In the genomic region with DNA sequence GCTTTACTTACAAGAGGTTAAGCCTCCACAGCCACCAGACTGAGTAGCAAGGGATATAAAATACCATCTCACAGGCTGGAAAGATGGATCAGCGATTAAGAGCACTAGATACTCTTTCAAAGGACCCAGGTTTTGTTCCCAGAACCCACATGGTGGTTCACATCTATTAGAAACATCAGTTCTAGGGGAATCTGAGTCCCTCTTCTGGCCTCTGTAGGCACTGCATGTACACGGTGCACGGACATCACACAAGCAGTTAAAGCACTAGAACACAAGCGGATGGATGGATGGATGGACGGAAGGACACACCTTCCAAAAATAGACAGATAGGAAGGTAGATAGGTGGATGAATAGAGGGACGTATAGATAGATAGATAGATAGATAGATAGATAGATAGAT, we compare ENCODE assay signal across 17 mouse cellular contexts. TPM values are rescaled to one million over a fixed set of nuclear protein-coding genes. Genes with fewer than 3 reads are reported as not detected.
A peak's percentile ranks its signal among the peaks of the same experiment; 100 is the strongest.
DNase-seq lines count a peak whose midpoint lies in the region; TF ChIP-seq lines count a peak whose summit lies in the region.
"Had no signal": no experiment of that assay in that cellular context is flagged by ENCODE, and none has a peak within 500 bp of the region (broad histone marks: within the 10 kb centered on the region; RNA-seq: fewer than 3 reads in every experiment).

No protein-coding gene starts in this region.

- no peak for TF ChIP-seq POLR2A in thymus, adult 2 months (IDR thresholded peaks at IDR 0.05; ENCODE audit: control insufficient read depth, extremely low read depth, insufficient read depth, low read length, poor library complexity)

- no peaks in the 10 kb centered on the region for H3K27me3 ChIP-seq in thymus, adult 2 months (ENCODE audit: control insufficient read depth, insufficient read depth, low read length)
- H3K27me3 ChIP-seq: hindbrain, embryonic 15.5 days; limb, embryonic 15.5 days had no signal

- peaks cover 11% of the 10 kb centered on the region; the same call in 1 of the 2 replicates for H3K36me3 ChIP-seq in thymus, adult 2 months (ENCODE audit: control insufficient read depth, insufficient read depth, low read length)

- WGBS in thymus, adult 2 months, result 98% methylated on average over 6 of the region's 6 CpGs

- H3K4me1 ChIP-seq in thymus, adult 2 months (replicated peaks; ENCODE audit: control insufficient read depth, insufficient read depth, low read length), result no peaks in the 10 kb centered on the region
- H3K4me1 ChIP-seq: hindbrain, embryonic 15.5 days; limb, embryonic 15.5 days had no signal

- H3K27ac ChIP-seq in left cerebral cortex, adult 2 months, result no peak overlapping the region
- H3K27ac ChIP-seq in thymus, adult 2 months (ENCODE audit: control insufficient read depth, insufficient read depth, low read length), result no peak overlapping the region
- H3K27ac ChIP-seq: hindbrain, embryonic 15.5 days; limb, embryonic 15.5 days had no signal

- no peak for DNase-seq in left cerebral cortex, adult 2 months (ENCODE audit: extremely low spot score in 1 of 2, low spot score in 2 of 2)
- no peak for DNase-seq in left cerebral cortex, adult 18-20 months (ENCODE audit: low spot score in 2 of 2)
- peak; percentile 33 for DNase-seq in thymus, postnatal 4 days
- no peak for DNase-seq in thymus, adult 2 months
- DNase-seq in NIH3T3 (ENCODE audit: low read depth), result peak; percentile 6
- no peak for DNase-seq in urinary bladder, adult 18-20 months (ENCODE audit: low spot score in 2 of 2)
- no peak for DNase-seq in layer of hippocampus, adult 9-11 months
- DNase-seq: cerebellum, postnatal 14 days; gastrocnemius, postnatal 10 days; heart, postnatal 14 days; kidney, adult 9 months; lung, postnatal 14 days; right cerebral cortex, adult 18-20 months had no signal

- intact Hi-C loops in left cerebral cortex, adult 2 months (cut with DNase I), result no loop called here

- no peak overlapping the region for H3K4me3 ChIP-seq in left cerebral cortex, adult 2 months
- H3K4me3 ChIP-seq in thymus, adult 2 months (ENCODE audit: control insufficient read depth, insufficient read depth, low read length), result no peak overlapping the region
- H3K4me3 ChIP-seq: erythroblast, embryonic 14.5 days; hindbrain, embryonic 15.5 days; limb, embryonic 15.5 days; myocyte had no signal

- peak; percentile 3 for TF ChIP-seq CTCF in left cerebral cortex, adult 2 months (IDR thresholded peaks at IDR 0.05)
- TF ChIP-seq CTCF in thymus, adult 2 months (IDR thresholded peaks at IDR 0.05; ENCODE audit: borderline replicate concordance, control insufficient read depth, extremely low read depth, insufficient read depth, low read length, poor library complexity), result no peak

RNA-seq across cellular contexts. Expression of a gene that starts 46.5 kb away (rescaled TPM):
- 10 to 100 TPM; 30.7 to 31.2 TPM for total RNA-seq in left cerebral cortex, adult 2 months (2021)
- total RNA-seq in left cerebral cortex, adult 18-20 months (2021), result 10 to 100 TPM; 31.6 to 34.0 TPM
- 109 and 143 TPM in 2 replicates for polyA plus RNA-seq in thymus, adult 2 months (2012; rRNA removed)

Comparison
In these comparisons a context has a peak if more than half of its experiments do, and no peak if none do; other contexts are left out.
1. DNase-seq: peak in thymus, postnatal 4 days (single experiment) and NIH3T3 (single experiment); none in left cerebral cortex, adult 2 months (0 of 2), left cerebral cortex, adult 18-20 months (0 of 2), thymus, adult 2 months (single experiment), urinary bladder, adult 18-20 months (0 of 2) and layer of hippocampus, adult 9-11 months (single experiment).